Mouse (Mus musculus): ENCODE data around the gene Vps13c. TPM values are rescaled to one million over a fixed set of nuclear protein-coding genes. Genes with fewer than 3 reads are reported as not detected.

Vps13c gene
- polyA plus RNA-seq, 1 experiment from 2014 or later: 11.2 TPM

- H3K27ac ChIP-seq: no peak overlapping the region
- H3K27me3 ChIP-seq: peaks cover 22% of the 10 kb centered on the region
- 83% methylated on average over 2 of the region's 2 CpGs for whole genome bisulfite sequencing
- H3K4me2 ChIP-seq: no peak overlapping the region
- ATAC-seq (ENCODE audit: low FRiP score): no peak
- H3K4me3 ChIP-seq: no peak overlapping the region
- no peaks in the 10 kb centered on the region for H3K36me3 ChIP-seq
- no peak overlapping the region for H3K9ac ChIP-seq
- peaks cover 12% of the 10 kb centered on the region for H3K4me1 ChIP-seq (replicated peaks)
- no peaks in the 10 kb centered on the region for H3K9me3 ChIP-seq
Measured at GRCm38 (mm10) chr9:67837311-67837710, 2.9 kb upstream of the Vps13c start.

GRCm38 (mm10) chr9:67842797-67843196 is 2.6 kb downstream of the Vps13c start:
- Histone ChIP-seq H3K9me3 (no peaks in the 10 kb centered on the region), H3K27me3 (no peaks in the 10 kb centered on the region), H3K27ac (no peak overlapping the region), H3K4me1 (replicated peaks) (peaks cover 20% of the 10 kb centered on the region), H3K4me2 (no peak overlapping the region), H3K36me3 (no peaks in the 10 kb centered on the region), H3K9ac (no peak overlapping the region), H3K4me3 (no peak overlapping the region)
- no peak for ATAC-seq (ENCODE audit: low FRiP score)
- 84% methylated on average over 5 of the region's 5 CpGs for WGBS

- H3K9ac ChIP-seq: 0 out of 2 replicates have a peak overlapping the region, but pooled peaks have one; percentile 44
- no peak overlapping the region for H3K4me3 ChIP-seq
- H3K4me1 ChIP-seq (replicated peaks): peaks cover 26% of the 10 kb centered on the region
- no peak overlapping the region for H3K27ac ChIP-seq
- H3K36me3 ChIP-seq: no peaks in the 10 kb centered on the region
- no peak overlapping the region for H3K4me2 ChIP-seq
- no peaks in the 10 kb centered on the region for H3K27me3 ChIP-seq
- no peaks in the 10 kb centered on the region for H3K9me3 ChIP-seq
- WGBS: 82% methylated on average over 4 of the region's 4 CpGs
- no peak for ATAC-seq (ENCODE audit: low FRiP score)
Measured at GRCm38 (mm10) chr9:67845012-67845411, 4.8 kb downstream of the Vps13c start.

- Histone ChIP-seq H3K9me3 (no peaks in the 10 kb centered on the region), H3K27me3 (no peaks in the 10 kb centered on the region), H3K4me1 (replicated peaks) (peaks cover 26% of the 10 kb centered on the region), H3K27ac (no peak overlapping the region), H3K36me3 (no peaks in the 10 kb centered on the region), H3K9ac (no peak overlapping the region), H3K4me3 (no peak overlapping the region), H3K4me2 (no peak overlapping the region)
- ATAC-seq (ENCODE audit: low FRiP score): no peak
- 77% methylated on average over 5 of the region's 5 CpGs for WGBS
Measured at GRCm38 (mm10) chr9:67845648-67846047, 5.5 kb downstream of the Vps13c start.

GRCm38 (mm10) chr9:67846089-67846488 is 5.9 kb downstream of the Vps13c start:
- Histone ChIP-seq H3K36me3 (no peaks in the 10 kb centered on the region), H3K27me3 (no peaks in the 10 kb centered on the region), H3K9me3 (no peaks in the 10 kb centered on the region), H3K4me2 (no peak overlapping the region), H3K4me3 (no peak overlapping the region), H3K4me1 (replicated peaks) (peaks cover 22% of the 10 kb centered on the region), H3K9ac (no peak overlapping the region), H3K27ac (no peak overlapping the region)
- no peak for ATAC-seq (ENCODE audit: low FRiP score)
- WGBS: 95% methylated on average over 2 of the region's 2 CpGs

- no peaks in the 10 kb centered on the region for H3K27me3 ChIP-seq
- WGBS: 68% methylated on average over 3 of the region's 3 CpGs
- no peak overlapping the region for H3K27ac ChIP-seq
- no peaks in the 10 kb centered on the region for H3K9me3 ChIP-seq
- no peak overlapping the region for H3K4me3 ChIP-seq
- no peak overlapping the region for H3K4me2 ChIP-seq
- H3K4me1 ChIP-seq (replicated peaks): peaks cover 15% of the 10 kb centered on the region
- no peak for ATAC-seq (ENCODE audit: low FRiP score)
- no peak overlapping the region for H3K9ac ChIP-seq
- H3K36me3 ChIP-seq: no peaks in the 10 kb centered on the region
Measured at GRCm38 (mm10) chr9:67847606-67848005, 7.4 kb downstream of the Vps13c start.

- Histone ChIP-seq H3K27ac (no peak overlapping the region), H3K4me3 (no peak overlapping the region), H3K27me3 (no peaks in the 10 kb centered on the region), H3K4me2 (no peak overlapping the region), H3K36me3 (peaks cover 4% of the 10 kb centered on the region; the same call in 1 of the 2 replicates), H3K9me3 (no peaks in the 10 kb centered on the region), H3K4me1 (replicated peaks) (peaks cover 15% of the 10 kb centered on the region), H3K9ac (no peak overlapping the region)
- no peak for ATAC-seq (ENCODE audit: low FRiP score)
- 86% methylated on average over 12 of the region's 12 CpGs for WGBS
Measured at GRCm38 (mm10) chr9:67849397-67849796, 9.2 kb downstream of the Vps13c start.

GRCm38 (mm10) chr9:67849846-67850245 is 9.7 kb downstream of the Vps13c start:
- ATAC-seq (ENCODE audit: low FRiP score): no peak
- peaks cover 6% of the 10 kb centered on the region for H3K36me3 ChIP-seq
- H3K9ac ChIP-seq: no peak overlapping the region
- peaks cover 13% of the 10 kb centered on the region for H3K4me1 ChIP-seq (replicated peaks)
- H3K4me3 ChIP-seq: no peak overlapping the region
- no peaks in the 10 kb centered on the region for H3K9me3 ChIP-seq
- WGBS: 96% methylated on average over 3 of the region's 3 CpGs
- no peak overlapping the region for H3K27ac ChIP-seq
- no peak overlapping the region for H3K4me2 ChIP-seq
- H3K27me3 ChIP-seq: no peaks in the 10 kb centered on the region

- ATAC-seq (ENCODE audit: low FRiP score): no peak
- Histone ChIP-seq H3K4me3 (no peak overlapping the region), H3K4me2 (no peak overlapping the region), H3K27ac (no peak overlapping the region), H3K9ac (no peak overlapping the region), H3K36me3 (peaks cover 13% of the 10 kb centered on the region), H3K9me3 (no peaks in the 10 kb centered on the region), H3K4me1 (replicated peaks) (peaks cover 12% of the 10 kb centered on the region), H3K27me3 (no peaks in the 10 kb centered on the region)
- 81% methylated on average over 4 of the region's 4 CpGs for WGBS
Measured at GRCm38 (mm10) chr9:67851150-67851549, 11.0 kb downstream of the Vps13c start.

- WGBS: 93% methylated on average over 2 of the region's 2 CpGs
- no peak for ATAC-seq (ENCODE audit: low FRiP score)
- Histone ChIP-seq H3K27me3 (no peaks in the 10 kb centered on the region), H3K9me3 (no peaks in the 10 kb centered on the region), H3K4me1 (replicated peaks) (no peaks in the 10 kb centered on the region), H3K27ac (no peak overlapping the region), H3K4me3 (no peak overlapping the region), H3K4me2 (no peak overlapping the region), H3K9ac (no peak overlapping the region), H3K36me3 (peaks cover 21% of the 10 kb centered on the region)
Measured at GRCm38 (mm10) chr9:67860273-67860672, 20.1 kb downstream of the Vps13c start.

- 96% methylated on average over 5 of the region's 5 CpGs for WGBS
- H3K27me3 ChIP-seq: no peaks in the 10 kb centered on the region
- no peak overlapping the region for H3K4me2 ChIP-seq
- H3K9me3 ChIP-seq: no peaks in the 10 kb centered on the region
- no peak overlapping the region for H3K27ac ChIP-seq
- no peaks in the 10 kb centered on the region for H3K4me1 ChIP-seq (replicated peaks)
- H3K36me3 ChIP-seq: peaks cover 6% of the 10 kb centered on the region
- H3K9ac ChIP-seq: no peak overlapping the region
- ATAC-seq (ENCODE audit: low FRiP score): no peak
- no peak overlapping the region for H3K4me3 ChIP-seq
Measured at GRCm38 (mm10) chr9:67863332-67863731, 23.1 kb downstream of the Vps13c start.

GRCm38 (mm10) chr9:67864011-67864410 is 23.8 kb downstream of the Vps13c start:
- Histone ChIP-seq H3K36me3 (peaks cover 5% of the 10 kb centered on the region; the same call in 1 of the 2 replicates), H3K4me1 (replicated peaks) (no peaks in the 10 kb centered on the region), H3K9me3 (no peaks in the 10 kb centered on the region), H3K27ac (no peak overlapping the region), H3K4me2 (no peak overlapping the region), H3K9ac (no peak overlapping the region), H3K27me3 (no peaks in the 10 kb centered on the region), H3K4me3 (no peak overlapping the region)
- 38% methylated on average over 4 of the region's 4 CpGs for WGBS
- no peak for ATAC-seq (ENCODE audit: low FRiP score)

GRCm38 (mm10) chr9:67865411-67865810 is 25.2 kb downstream of the Vps13c start:
- no peak for ATAC-seq (ENCODE audit: low FRiP score)
- Histone ChIP-seq H3K4me2 (no peak overlapping the region), H3K27ac (no peak overlapping the region), H3K27me3 (no peaks in the 10 kb centered on the region), H3K9me3 (no peaks in the 10 kb centered on the region), H3K9ac (no peak overlapping the region), H3K36me3 (peaks cover 5% of the 10 kb centered on the region; the same call in 1 of the 2 replicates), H3K4me3 (no peak overlapping the region), H3K4me1 (replicated peaks) (no peaks in the 10 kb centered on the region)
- 70% methylated on average over 7 of the region's 7 CpGs for WGBS
